Mouse (Mus musculus) embryo, embryonic 9.5 days (tissue): ENCODE measurements at regions not wholly inside any gene's neighbourhood (a gene's known extent, or its start where the extent isn't known, plus 50 kb on each side); places are given as distances from the start of the nearest gene placed in this dataset.

Experiments
- DNase-seq: peaks from one replicate; pipeline ENCODE4 v3.0.0-alpha.2; 2017; ENCODE audit errors: extremely low spot score

GRCm38 (mm10) chr10:45763160-45763955, 185.7 kb downstream of the Hace1 start:
- DNase-seq = no peak

GRCm38 (mm10) chr10:45779720-45780119, 202.1 kb downstream of the Hace1 start:
- DNase-seq = peak; percentile 33

DNA sequence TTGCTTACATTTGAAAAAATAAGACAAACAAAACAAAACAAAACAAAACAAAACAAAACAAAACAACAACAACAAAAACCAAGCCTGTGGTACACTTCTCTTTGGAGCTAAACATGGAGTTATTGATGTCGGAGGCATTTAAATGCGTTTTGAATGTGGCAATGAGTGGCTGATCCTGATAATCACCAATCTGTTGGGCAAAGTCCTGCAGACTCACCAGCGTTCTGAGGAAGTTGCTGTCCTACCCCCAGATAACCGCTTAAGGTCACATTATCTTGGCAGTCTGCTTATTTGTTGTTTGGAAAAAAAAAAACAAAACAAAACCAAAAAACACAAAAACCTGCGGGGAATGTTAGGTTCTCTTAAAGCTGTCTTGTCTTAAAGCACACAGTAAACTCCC, 205.4 kb downstream of the Hace1 start:
- DNase-seq = no peak

GRCm38 (mm10) chr10:45783461-45784149, 206.0 kb downstream of the Hace1 start:
- DNase-seq = peak; percentile 66

DNA sequence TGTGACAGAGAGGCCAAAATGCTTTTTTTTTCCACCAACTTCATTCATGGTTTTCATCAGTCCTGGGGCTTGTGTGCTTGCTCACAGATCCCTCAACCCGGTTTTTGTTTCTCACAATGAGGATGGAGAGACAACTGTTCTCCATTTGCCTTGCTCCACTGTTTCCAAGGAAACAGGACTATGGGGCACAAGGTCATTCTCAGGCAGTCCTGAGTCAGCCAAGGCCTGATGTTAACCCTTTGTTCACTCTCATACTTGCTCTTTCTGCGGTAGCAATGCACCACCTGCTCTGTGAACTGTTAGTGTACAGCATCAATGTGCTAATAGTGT, 206.5 kb downstream of the Hace1 start:
- peak; percentile 79 for DNase-seq

GRCm38 (mm10) chr10:45784575-45784974, 206.9 kb downstream of the Hace1 start:
- no peak for DNase-seq

DNA sequence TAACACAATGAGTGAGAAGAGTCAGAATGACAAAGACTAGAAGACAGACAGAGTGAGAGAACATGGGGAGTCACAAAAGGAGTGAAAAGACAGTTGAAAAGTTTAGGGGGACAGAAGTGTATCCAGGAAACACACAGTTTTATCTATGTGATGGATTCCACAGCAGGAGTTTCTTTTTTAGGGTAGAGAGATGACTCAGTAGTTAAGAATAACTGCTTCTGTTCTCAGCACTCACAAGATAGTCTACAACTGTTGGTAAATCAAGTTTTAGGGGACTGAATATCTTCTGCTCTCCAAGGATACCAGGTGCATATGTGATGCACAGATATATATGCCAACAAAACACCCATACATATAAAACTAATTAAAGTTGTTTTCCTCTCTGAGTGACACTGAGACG, 210.7 kb downstream of the Hace1 start:
- DNase-seq = no peak

GRCm38 (mm10) chr10:45795582-45795981, 218.0 kb downstream of the Hace1 start:
- no peak for DNase-seq

DNA sequence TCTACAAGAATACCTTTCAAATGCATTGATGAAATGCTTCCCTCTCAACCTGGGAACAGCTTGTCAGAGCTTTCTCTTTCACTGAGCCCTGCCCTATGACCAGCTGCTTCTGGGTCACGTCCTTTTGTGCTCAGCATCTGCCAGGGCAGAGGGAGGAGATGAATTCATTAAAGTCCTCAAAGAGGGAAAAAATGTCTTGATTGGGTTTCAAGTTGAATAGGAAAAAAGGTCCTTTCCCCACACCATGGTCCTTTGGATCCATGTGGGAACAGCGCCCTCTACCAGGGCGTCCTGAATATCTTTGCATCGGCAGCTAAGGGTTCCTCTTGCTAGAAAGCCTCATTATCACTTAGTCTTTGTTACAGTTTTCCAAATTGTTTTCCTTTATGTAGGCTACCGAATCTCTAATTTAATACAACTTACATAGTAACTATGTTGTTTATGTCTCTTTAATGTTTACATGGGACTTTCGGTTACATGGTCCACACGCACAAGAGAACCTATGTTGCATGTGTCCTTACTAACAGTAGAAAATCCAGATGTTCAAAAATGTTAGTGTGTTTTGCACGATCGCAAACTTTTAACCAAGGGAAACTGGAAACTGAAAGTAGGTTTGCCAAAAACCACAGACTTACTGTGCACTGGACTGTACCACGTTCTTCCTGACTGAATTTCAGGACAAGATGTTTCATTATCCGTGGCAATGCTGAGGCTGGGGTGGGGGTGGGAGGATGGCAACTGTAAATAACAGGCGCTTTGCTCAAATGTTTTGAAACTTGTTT, 222.6 kb downstream of the Hace1 start:
- peak; percentile 84 for DNase-seq

DNA sequence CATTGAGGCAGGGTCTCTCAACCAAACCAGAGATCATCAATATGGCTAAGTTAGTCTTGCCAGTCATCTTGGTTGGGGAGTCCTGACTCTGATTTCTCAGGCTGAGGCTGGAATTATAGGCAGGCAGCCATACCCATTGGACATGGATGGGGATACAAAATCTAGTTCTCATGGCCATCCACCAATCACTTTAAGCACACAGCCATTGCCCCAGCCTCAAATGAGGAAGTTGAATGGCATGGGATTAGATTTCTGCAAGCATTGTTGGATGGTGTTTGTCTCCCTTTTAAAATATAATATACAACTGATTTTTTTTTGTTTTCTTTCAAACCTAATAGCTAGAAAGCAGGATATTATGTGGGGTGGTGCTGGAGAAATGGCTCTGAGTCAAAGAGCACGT, 223.8 kb downstream of the Hace1 start:
- no peak for DNase-seq

- DNase-seq = peak; percentile 53
These were observed 229.6 kb downstream of the Hace1 start for GRCm38 (mm10) chr10:45806984-45807827.

- no peak for DNase-seq
These were observed 234.3 kb downstream of the Hace1 start for GRCm38 (mm10) chr10:45811882-45812281.

- DNase-seq = no peak
These were observed 236.2 kb downstream of the Hace1 start for GRCm38 (mm10) chr10:45813804-45814203.

- DNase-seq = no peak
These were observed 239.1 kb downstream of the Hace1 start for GRCm38 (mm10) chr10:45816679-45817078.

- no peak for DNase-seq
These were observed 243.5 kb downstream of the Hace1 start for GRCm38 (mm10) chr10:45820986-45821655.

DNA sequence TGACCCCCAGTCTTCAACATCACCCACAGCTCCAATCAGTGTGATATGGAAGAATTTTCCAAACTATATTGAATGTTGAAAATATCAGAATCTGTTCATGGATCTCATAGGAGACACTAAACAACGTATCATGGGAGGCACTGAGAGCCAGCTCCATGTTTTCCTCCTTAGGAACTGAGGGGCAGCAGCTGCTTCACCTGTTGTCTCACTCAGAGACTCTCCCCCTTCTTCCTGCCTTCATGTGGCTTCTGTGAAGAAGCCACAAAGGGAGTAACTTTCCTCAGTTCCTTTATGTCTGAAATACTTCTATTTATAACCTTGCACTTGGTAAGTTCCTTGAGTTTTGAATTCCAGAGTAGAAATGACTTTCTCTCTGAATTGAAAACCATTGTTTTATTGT, 244.6 kb downstream of the Hace1 start:
- DNase-seq = no peak

GRCm38 (mm10) chr10:45823612-45824011, 246.0 kb downstream of the Hace1 start:
- DNase-seq = no peak

DNA sequence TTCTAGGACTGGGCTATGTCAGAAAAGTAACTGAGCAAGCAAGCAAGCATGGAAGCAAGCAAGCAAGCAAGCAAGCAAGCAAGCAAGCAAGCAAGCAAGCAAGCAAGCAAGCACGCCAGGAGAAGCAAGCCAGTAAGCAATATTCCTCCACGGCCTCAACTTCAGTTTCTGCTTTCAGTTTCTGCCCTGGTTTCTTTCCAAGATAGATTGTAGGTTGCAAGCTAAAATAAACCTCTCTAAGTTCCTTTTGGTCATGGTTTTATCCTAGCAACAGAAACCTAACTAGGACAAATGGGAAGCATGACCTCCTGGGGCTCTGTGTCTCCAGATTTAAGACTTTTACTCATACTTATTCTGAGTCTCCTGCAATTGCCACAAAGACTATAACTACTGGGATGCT, 271.0 kb downstream of the Hace1 start:
- DNase-seq = no peak

DNA sequence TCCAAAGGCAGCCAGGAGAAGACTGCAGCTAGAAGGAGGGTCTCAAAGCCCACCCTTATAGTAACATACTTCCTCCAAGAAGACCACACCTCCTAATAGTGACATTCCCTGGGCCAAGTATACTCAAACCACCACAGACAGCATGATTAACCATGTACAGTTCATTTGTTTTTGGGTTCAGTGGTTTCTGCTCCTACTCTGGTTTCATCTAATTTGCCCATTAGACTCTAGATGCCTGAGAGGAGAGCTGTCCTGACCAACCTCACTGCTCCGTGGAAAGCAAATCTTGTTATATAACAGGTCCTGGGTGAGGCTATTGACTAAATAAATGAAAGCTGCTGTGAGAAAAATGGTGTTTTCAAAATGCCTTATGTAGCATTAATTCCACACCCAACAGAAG, 272.2 kb downstream of the Hace1 start:
- DNase-seq = no peak

DNA sequence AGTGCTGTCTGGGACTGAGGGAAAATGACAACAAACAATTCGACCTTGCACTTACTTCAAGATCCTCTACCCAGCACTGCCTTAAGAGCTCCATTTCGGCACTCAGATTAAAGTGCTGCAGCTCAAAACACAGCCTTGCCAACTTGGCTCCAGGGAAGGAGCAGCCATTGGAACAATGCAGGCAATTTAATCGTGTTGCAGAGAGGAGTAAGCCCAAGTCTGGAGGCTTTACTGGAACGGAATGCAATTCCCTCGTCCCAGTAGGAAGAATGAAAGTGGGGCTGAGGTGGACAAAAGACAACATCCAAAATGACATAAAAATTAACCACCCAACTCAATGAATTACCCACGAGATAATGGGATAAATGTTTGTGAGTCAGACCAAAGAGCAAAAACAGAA, 273.0 kb downstream of the Hace1 start:
- DNase-seq = no peak

DNA sequence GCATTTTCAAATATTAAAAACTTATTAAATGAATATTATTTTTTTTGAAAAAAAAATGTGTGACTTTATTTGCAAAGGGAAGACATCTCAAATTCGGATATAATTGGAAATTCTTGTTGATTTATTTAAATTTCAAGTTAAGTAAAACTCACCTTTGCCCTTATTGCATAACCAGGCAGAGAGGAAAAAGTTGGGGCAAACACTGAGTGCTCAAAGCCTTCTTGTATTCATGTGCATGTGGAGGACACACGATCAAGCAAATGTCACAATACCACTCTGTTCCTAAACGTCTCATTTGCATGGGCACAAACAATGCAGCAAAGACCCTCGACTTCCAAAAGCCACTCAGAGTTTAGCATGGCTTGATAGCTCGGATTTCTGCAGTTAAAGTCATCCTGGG, 275.1 kb downstream of the Hace1 start:
- DNase-seq = no peak
